ENCODE assay signal across 30 mouse cellular contexts in the genomic region with DNA sequence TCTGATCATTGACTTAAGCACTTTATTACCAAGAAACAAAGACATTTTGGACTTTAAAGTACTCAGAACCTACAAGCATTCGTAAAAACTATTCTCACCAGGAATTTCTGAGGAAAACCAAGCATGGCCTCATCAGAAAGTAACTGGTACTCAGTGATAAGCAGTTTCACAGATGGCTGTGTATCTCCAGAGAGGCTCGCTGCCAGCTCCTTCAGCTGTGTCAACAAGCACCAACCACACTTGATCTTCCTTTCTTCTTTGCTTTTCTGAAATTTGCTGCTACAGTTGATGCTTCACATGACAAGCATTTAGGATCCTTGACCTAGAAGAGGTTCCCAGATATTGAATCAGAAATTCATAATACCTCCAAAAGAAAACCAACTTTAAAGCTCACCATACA.
A peak's percentile ranks its signal among the peaks of the same experiment; 100 is the strongest.
DNase-seq lines count a peak whose midpoint lies in the region; ATAC-seq and TF ChIP-seq lines count a peak whose summit lies in the region.
"Had no signal": no experiment of that assay in that cellular context is flagged by ENCODE, and none has a peak within 500 bp of the region (broad histone marks: within the 10 kb centered on the region; RNA-seq: fewer than 3 reads in every experiment).

No protein-coding gene starts in this region.

- H3K36me3 ChIP-seq in forebrain, embryonic 14.5 days (ENCODE audit: control insufficient read depth, insufficient read depth, low read length): no peaks in the 10 kb centered on the region
- H3K36me3 ChIP-seq in forebrain, embryonic 13.5 days (ENCODE audit: poor library complexity, severe bottlenecking): no peaks in the 10 kb centered on the region
- no peaks in the 10 kb centered on the region for H3K36me3 ChIP-seq in midbrain, embryonic 10.5 days
- H3K36me3 ChIP-seq in hindbrain, postnatal 0 days (ENCODE audit: insufficient read depth, low read length): no peaks in the 10 kb centered on the region
- H3K36me3 ChIP-seq: embryonic facial prominence, embryonic 13.5 days; forebrain, embryonic 12.5 days; G1E; heart, embryonic 12.5 days; hindbrain, embryonic 10.5 days; kidney, embryonic 15.5 days; liver, embryonic 13.5 days; midbrain, embryonic 13.5 days had no signal

- no peaks in the 10 kb centered on the region for H3K27me3 ChIP-seq in forebrain, embryonic 14.5 days (replicated peaks; ENCODE audit: control insufficient read depth, insufficient read depth, low read length)
- no peaks in the 10 kb centered on the region for H3K27me3 ChIP-seq in forebrain, embryonic 13.5 days
- H3K27me3 ChIP-seq in midbrain, embryonic 10.5 days (ENCODE audit: low read depth, poor library complexity, severe bottlenecking): no peaks in the 10 kb centered on the region
- no peaks in the 10 kb centered on the region for H3K27me3 ChIP-seq in hindbrain, postnatal 0 days (ENCODE audit: insufficient read depth, low read length)
- H3K27me3 ChIP-seq: CH12.LX; embryonic facial prominence, embryonic 13.5 days; forebrain, embryonic 12.5 days; heart, embryonic 12.5 days; kidney, embryonic 15.5 days; liver, embryonic 13.5 days; midbrain, embryonic 13.5 days; Patski had no signal

- H3K9me3 ChIP-seq in forebrain, embryonic 14.5 days (replicated peaks; ENCODE audit: control insufficient read depth, low read length): no peaks in the 10 kb centered on the region
- H3K9me3 ChIP-seq in forebrain, embryonic 13.5 days (replicated peaks): no peaks in the 10 kb centered on the region
- H3K9me3 ChIP-seq in midbrain, embryonic 10.5 days (replicated peaks): no peaks in the 10 kb centered on the region
- H3K9me3 ChIP-seq in hindbrain, postnatal 0 days (ENCODE audit: low read length): no peaks in the 10 kb centered on the region
- H3K9me3 ChIP-seq: embryonic facial prominence, embryonic 13.5 days; forebrain, embryonic 12.5 days; heart, embryonic 12.5 days; hindbrain, embryonic 10.5 days; kidney, embryonic 15.5 days; midbrain, embryonic 13.5 days had no signal

- DNase-seq in forebrain, embryonic 14.5 days (ENCODE audit: low spot score): peak; percentile 4
- DNase-seq in right cerebral cortex, postnatal 14 days: peak; percentile 12
- DNase-seq in right cerebral cortex, adult 2 months (ENCODE audit: low spot score in 2 of 2): no peak
- peak; percentile 50 to 63 for DNase-seq in cerebellum, postnatal 10 days
- DNase-seq in midbrain, embryonic 10.5 days (ENCODE audit: low spot score): no peak
- no peak for DNase-seq in hindbrain, postnatal 0 days (ENCODE audit: low spot score)
- DNase-seq: adrenal gland, postnatal 36 days; B cell, adult 2 months; embryo, embryonic 11 days; gastrocnemius, postnatal 10 days; heart, adult 11 months; heart, postnatal 10 days; kidney, adult 11 months; kidney, postnatal 36 days; liver, embryonic 13.5 days; lung, adult 2 months; lung, postnatal 14 days; thymus, adult 18-20 months; thymus, postnatal 36 days had no signal

- no peak for ATAC-seq in forebrain, embryonic 14.5 days
- no peak for ATAC-seq in forebrain, embryonic 13.5 days
- ATAC-seq in hindbrain, postnatal 0 days: no peak
- ATAC-seq: midbrain, embryonic 13.5 days; Patski had no signal

- no peak overlapping the region for H3K27ac ChIP-seq in forebrain, embryonic 14.5 days (ENCODE audit: low read depth, low read length)
- H3K27ac ChIP-seq in forebrain, embryonic 13.5 days: no peak overlapping the region
- H3K27ac ChIP-seq in midbrain, embryonic 10.5 days (replicated peaks): no peak overlapping the region
- H3K27ac ChIP-seq in hindbrain, postnatal 0 days: no peak overlapping the region
- H3K27ac ChIP-seq: embryonic facial prominence, embryonic 13.5 days; forebrain, embryonic 12.5 days; hindbrain, embryonic 10.5 days; kidney, embryonic 15.5 days; liver, embryonic 13.5 days; midbrain, embryonic 13.5 days had no signal

- WGBS in forebrain, embryonic 14.5 days: 90% methylated on average over 2 of the region's 2 CpGs
- 85% methylated on average over 2 of the region's 2 CpGs for WGBS in forebrain, embryonic 13.5 days
- WGBS in midbrain, embryonic 10.5 days: 86% methylated on average over 2 of the region's 2 CpGs
- 72% methylated on average over 2 of the region's 2 CpGs for WGBS in hindbrain, postnatal 0 days

- no peak overlapping the region for H3K4me2 ChIP-seq in forebrain, embryonic 14.5 days (ENCODE audit: low read length)
- no peak overlapping the region for H3K4me2 ChIP-seq in forebrain, embryonic 13.5 days
- H3K4me2 ChIP-seq in hindbrain, postnatal 0 days (ENCODE audit: low read depth, low read length): no peak overlapping the region
- H3K4me2 ChIP-seq: embryonic facial prominence, embryonic 13.5 days; forebrain, embryonic 12.5 days; heart, embryonic 12.5 days; kidney, embryonic 15.5 days; liver, embryonic 13.5 days; midbrain, embryonic 13.5 days had no signal

- no peak overlapping the region for H3K9ac ChIP-seq in forebrain, embryonic 14.5 days (ENCODE audit: low read length)
- H3K9ac ChIP-seq in forebrain, embryonic 13.5 days: no peak overlapping the region
- H3K9ac ChIP-seq in hindbrain, postnatal 0 days (replicated peaks; ENCODE audit: low read length): no peak overlapping the region
- H3K9ac ChIP-seq: embryonic facial prominence, embryonic 13.5 days; forebrain, embryonic 12.5 days; heart, embryonic 12.5 days; kidney, embryonic 15.5 days; liver, embryonic 13.5 days; midbrain, embryonic 13.5 days had no signal

- no peak for TF ChIP-seq CTCF in hindbrain, postnatal 0 days (IDR thresholded peaks at IDR 0.05; ENCODE audit: low read depth)

- H3K4me3 ChIP-seq in forebrain, embryonic 14.5 days (ENCODE audit: low read depth, low read length): no peak overlapping the region
- no peak overlapping the region for H3K4me3 ChIP-seq in forebrain, embryonic 13.5 days
- H3K4me3 ChIP-seq in midbrain, embryonic 10.5 days: no peak overlapping the region
- no peak overlapping the region for H3K4me3 ChIP-seq in hindbrain, postnatal 0 days (ENCODE audit: low read length)
- H3K4me3 ChIP-seq: embryonic facial prominence, embryonic 13.5 days; erythroblast, embryonic 14.5 days; forebrain, embryonic 12.5 days; heart, embryonic 12.5 days; hindbrain, embryonic 10.5 days; kidney, embryonic 15.5 days; liver, embryonic 13.5 days; midbrain, embryonic 13.5 days had no signal

- no peaks in the 10 kb centered on the region for H3K4me1 ChIP-seq in forebrain, embryonic 14.5 days (ENCODE audit: control insufficient read depth, insufficient read depth, low read length)
- H3K4me1 ChIP-seq in forebrain, embryonic 13.5 days: no peaks in the 10 kb centered on the region
- no peaks in the 10 kb centered on the region for H3K4me1 ChIP-seq in midbrain, embryonic 10.5 days
- no peaks in the 10 kb centered on the region for H3K4me1 ChIP-seq in hindbrain, postnatal 0 days (ENCODE audit: insufficient read depth, low read length)
- H3K4me1 ChIP-seq: embryonic facial prominence, embryonic 13.5 days; forebrain, embryonic 12.5 days; heart, embryonic 12.5 days; hindbrain, embryonic 10.5 days; kidney, embryonic 15.5 days; liver, embryonic 13.5 days; midbrain, embryonic 13.5 days had no signal

Comparison
In these comparisons a context has a peak if more than half of its experiments do, and no peak if none do; other contexts are left out.
1. DNase-seq: peak in forebrain, embryonic 14.5 days (single experiment), right cerebral cortex, postnatal 14 days (single experiment) and cerebellum, postnatal 10 days (2 of 2); none in right cerebral cortex, adult 2 months (0 of 2), midbrain, embryonic 10.5 days (single experiment) and hindbrain, postnatal 0 days (single experiment).